Mouse (Mus musculus): ENCODE measurements around the gene Taldo1. TPM values are rescaled to one million over a fixed set of nuclear protein-coding genes. Genes with fewer than 3 reads are reported as not detected.
"Not testable (repeated sequence)": the region's sequence is repeated elsewhere in the genome, so short reads cannot be mapped to it uniquely, and the experiment has no call there.

The Taldo1 gene
- polyA plus RNA-seq, 1 experiment from 2014 or later = 277 TPM

GRCm38 (mm10) chr7:141446374-141446773 lies 54.4 kb downstream of the Taldo1 start:
- H3K9me3 ChIP-seq; H3K27me3 ChIP-seq; ATAC-seq (ENCODE audit: insufficient number of reproducible peaks, insufficient read depth, low FRiP score, low TSS enrichment, low read depth); H3K4me3 ChIP-seq; H3K27ac ChIP-seq; H3K9ac ChIP-seq: not testable (repeated sequence)
- WGBS = 83% methylated on average over 3 of the region's 3 CpGs
- peaks cover 34% of the 10 kb centered on the region for H3K36me3 ChIP-seq
- peaks cover 46% of the 10 kb centered on the region for H3K4me1 ChIP-seq
- H3K4me2 ChIP-seq = peak overlapping the region; percentile 76

DNA sequence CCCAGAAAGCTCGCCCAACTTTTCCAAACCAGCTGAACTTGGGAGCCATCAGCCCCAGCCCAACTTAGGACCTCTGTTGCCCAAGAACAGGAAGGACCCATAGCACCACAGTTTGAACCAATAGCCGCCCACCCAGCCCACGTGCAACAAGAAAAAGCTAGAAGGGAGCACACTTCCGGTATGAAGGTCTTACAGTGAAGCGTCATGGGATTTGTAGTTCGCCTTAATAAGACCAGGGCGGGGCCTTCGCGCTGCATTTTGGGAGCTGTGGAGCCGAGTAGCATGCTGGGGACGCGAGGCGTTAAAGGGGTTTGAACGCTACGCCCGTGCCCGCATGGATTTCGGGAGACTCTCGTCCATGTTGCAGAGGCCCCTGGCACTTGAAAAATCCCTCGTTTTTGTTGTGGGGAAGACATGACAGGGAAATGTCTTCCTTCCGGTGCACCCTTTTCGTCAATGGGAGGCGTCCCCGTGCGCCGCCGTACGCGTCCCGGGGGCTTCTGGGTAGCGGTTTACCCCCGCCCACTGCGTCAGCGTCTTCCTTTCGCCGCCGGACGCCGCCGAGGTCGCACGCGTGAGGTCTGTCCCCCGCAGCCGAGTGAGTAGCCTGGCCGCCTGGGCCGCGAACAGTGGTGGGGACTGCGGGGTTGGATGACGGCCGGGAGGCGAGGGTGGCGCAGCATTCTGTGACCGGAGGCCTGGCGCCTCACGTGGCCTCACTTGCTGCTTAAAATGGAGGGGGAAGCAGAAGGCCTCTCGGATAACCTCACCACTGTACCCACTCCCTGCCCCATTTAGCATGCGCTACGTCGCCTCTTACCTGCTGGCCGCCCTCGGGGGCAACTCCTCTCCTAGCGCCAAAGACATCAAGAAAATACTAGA lies 55.4 kb downstream of the Taldo1 start, which contains the start of gene Rplp2:
Rplp2 (plus strand) TSS at position 261 of the 882 bp plus-strand sequence.
- ATAC-seq (ENCODE audit: insufficient number of reproducible peaks, insufficient read depth, low FRiP score, low TSS enrichment, low read depth) = peak; percentile 85
- WGBS = under 1% methylated on average over 63 of the region's 63 CpGs
- no peaks in the 10 kb centered on the region for H3K9me3 ChIP-seq

DNA sequence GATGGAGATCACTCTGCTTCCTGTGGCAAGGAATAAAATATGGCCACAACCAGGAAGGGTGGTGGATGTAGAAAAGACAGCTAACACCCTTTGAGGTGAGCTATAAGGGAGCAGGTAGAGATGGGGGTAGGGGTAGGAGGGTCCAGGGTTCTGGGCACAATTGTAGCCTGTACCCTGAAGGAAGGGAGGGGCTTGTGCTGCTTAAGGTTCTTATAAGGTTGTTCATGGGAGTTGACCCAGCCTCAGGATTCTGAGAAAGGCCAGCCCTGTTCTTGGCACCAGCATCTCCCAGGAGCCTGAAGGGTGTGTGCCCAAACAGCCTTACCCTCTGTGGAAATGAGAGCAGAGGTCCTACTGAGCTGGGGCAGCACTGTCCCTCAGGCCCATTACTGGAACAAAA lies 59.9 kb downstream of the Taldo1 start:
- Histone ChIP-seq H3K4me2 (no peak overlapping the region), H3K4me3 (no peak overlapping the region), H3K9me3 (no peaks in the 10 kb centered on the region), H3K27me3 (peaks cover 10% of the 10 kb centered on the region; the same call in 1 of the 2 replicates), H3K4me1 (peaks cover 29% of the 10 kb centered on the region), H3K9ac (no peak overlapping the region), H3K36me3 (peaks cover 40% of the 10 kb centered on the region), H3K27ac (no peak overlapping the region)
- ATAC-seq (ENCODE audit: insufficient number of reproducible peaks, insufficient read depth, low FRiP score, low TSS enrichment, low read depth) = no peak

More for the DNA sequence above, 55.4 kb downstream of the Taldo1 start, which contains the start of gene Rplp2:
- H3K36me3 ChIP-seq = peaks cover 39% of the 10 kb centered on the region
- H3K27ac ChIP-seq = peak within 1 kb of the TSS; percentile 87
- no peaks in the 10 kb centered on the region for H3K27me3 ChIP-seq
- H3K4me2 ChIP-seq = peak within 1 kb of the TSS; percentile 76
- peak within 1 kb of the TSS; percentile 81 for H3K4me3 ChIP-seq
- peak within 1 kb of the TSS; percentile 95 for H3K9ac ChIP-seq
- peaks cover 37% of the 10 kb centered on the region for H3K4me1 ChIP-seq

Other genes with a start within 250 kb of the Taldo1 start
- 111 and 118 TPM in 2 replicates for gene Rnh1, start 219.3 kb upstream of the Taldo1 start, polyA plus RNA-seq (2015; fragmentation: Nextera tagmentation; extraction: Ambion mirVana)
- gene Hras, start 198.2 kb upstream of the Taldo1 start, polyA plus RNA-seq (2015; fragmentation: Nextera tagmentation; extraction: Ambion mirVana) = 99.8 and 110 TPM in 2 replicates
- gene Lrrc56, start 198.0 kb upstream of the Taldo1 start, polyA plus RNA-seq (2015; fragmentation: Nextera tagmentation; extraction: Ambion mirVana) = 11.6 and 13.3 TPM in 2 replicates
- gene Lmntd2, start 178.1 kb upstream of the Taldo1 start, polyA plus RNA-seq (2015; fragmentation: Nextera tagmentation; extraction: Ambion mirVana) = 2.8 and 3.4 TPM in 2 replicates
- gene Rassf7, start 176.3 kb upstream of the Taldo1 start, polyA plus RNA-seq (2015; fragmentation: Nextera tagmentation; extraction: Ambion mirVana) = 32.9 and 40.0 TPM in 2 replicates
- 78.5 and 82.0 TPM in 2 replicates for gene Phrf1, start 163.4 kb upstream of the Taldo1 start, polyA plus RNA-seq (2015; fragmentation: Nextera tagmentation; extraction: Ambion mirVana)
- 2.0 and 2.4 TPM in 2 replicates for gene Irf7, start 125.7 kb upstream of the Taldo1 start, polyA plus RNA-seq (2015; fragmentation: Nextera tagmentation; extraction: Ambion mirVana)
- 2.0 TPM in 1 of 2 replicates, not detected in the other for gene Cdhr5, start 115.4 kb upstream of the Taldo1 start, polyA plus RNA-seq (2015; fragmentation: Nextera tagmentation; extraction: Ambion mirVana)
- gene Sct, start 113.1 kb upstream of the Taldo1 start, polyA plus RNA-seq (2015; fragmentation: Nextera tagmentation; extraction: Ambion mirVana) = 1.1 and 1.9 TPM in 2 replicates
- 1.3 and 1.7 TPM in 2 replicates for gene Drd4, start 100.2 kb upstream of the Taldo1 start, polyA plus RNA-seq (2015; fragmentation: Nextera tagmentation; extraction: Ambion mirVana)
- gene Deaf1, start 64.5 kb upstream of the Taldo1 start, polyA plus RNA-seq (2015; fragmentation: Nextera tagmentation; extraction: Ambion mirVana) = 81.1 and 83.3 TPM in 2 replicates
- 57.7 and 58.0 TPM in 2 replicates for gene Tmem80, start 64.5 kb upstream of the Taldo1 start, polyA plus RNA-seq (2015; fragmentation: Nextera tagmentation; extraction: Ambion mirVana)
- gene Eps8l2, start 53.3 kb upstream of the Taldo1 start, polyA plus RNA-seq (2015; fragmentation: Nextera tagmentation; extraction: Ambion mirVana) = 12.1 and 13.1 TPM in 2 replicates
- 73.2 and 74.2 TPM in 2 replicates for gene Gatd1, start 21.9 kb downstream of the Taldo1 start, polyA plus RNA-seq (2015; fragmentation: Nextera tagmentation; extraction: Ambion mirVana)
- gene Cend1, start 37.3 kb downstream of the Taldo1 start, polyA plus RNA-seq (2015; fragmentation: Nextera tagmentation; extraction: Ambion mirVana) = 2.8 and 3.4 TPM in 2 replicates
- 32.4 and 35.3 TPM in 2 replicates for gene Slc25a22, start 45.7 kb downstream of the Taldo1 start, polyA plus RNA-seq (2015; fragmentation: Nextera tagmentation; extraction: Ambion mirVana)
- 11.4 and 12.0 TPM in 2 replicates for gene Pidd1, start 51.8 kb downstream of the Taldo1 start, polyA plus RNA-seq (2015; fragmentation: Nextera tagmentation; extraction: Ambion mirVana)
- 1,344 and 1,500 TPM in 2 replicates for gene Rplp2, start 55.2 kb downstream of the Taldo1 start, polyA plus RNA-seq (2015; fragmentation: Nextera tagmentation; extraction: Ambion mirVana)
- 13.4 and 13.5 TPM in 2 replicates for gene Pnpla2, start 63.0 kb downstream of the Taldo1 start, polyA plus RNA-seq (2015; fragmentation: Nextera tagmentation; extraction: Ambion mirVana)
- 11.5 and 12.7 TPM in 2 replicates for gene Cracr2b, start 68.9 kb downstream of the Taldo1 start, polyA plus RNA-seq (2015; fragmentation: Nextera tagmentation; extraction: Ambion mirVana)
- 16.5 and 16.6 TPM in 2 replicates for gene Cd151, start 75.2 kb downstream of the Taldo1 start, polyA plus RNA-seq (2015; fragmentation: Nextera tagmentation; extraction: Ambion mirVana)
- 64.5 and 70.3 TPM in 2 replicates for gene Polr2l, start 82.9 kb downstream of the Taldo1 start, polyA plus RNA-seq (2015; fragmentation: Nextera tagmentation; extraction: Ambion mirVana)
- 46.4 and 55.6 TPM in 2 replicates for gene Tspan4, start 83.0 kb downstream of the Taldo1 start, polyA plus RNA-seq (2015; fragmentation: Nextera tagmentation; extraction: Ambion mirVana)
- gene Chid1, start 147.7 kb downstream of the Taldo1 start, polyA plus RNA-seq (2015; fragmentation: Nextera tagmentation; extraction: Ambion mirVana) = 34.6 and 40.5 TPM in 2 replicates
- 80.1 and 82.9 TPM in 2 replicates for gene Ap2a2, start 170.0 kb downstream of the Taldo1 start, polyA plus RNA-seq (2015; fragmentation: Nextera tagmentation; extraction: Ambion mirVana)